Mouse (Mus musculus) Patski (cell line): ENCODE data around the gene C2cd5. TPM values are rescaled to one million over a fixed set of nuclear protein-coding genes. Genes with fewer than 3 reads are reported as not detected.

Source experiments
- ATAC-seq: fragments of 100-300 bp; one replicate; pipeline ENCODE4 v1.8.0; 2021
- CTCF ChIA-PET: fragments of 350-600 bp; sonication (Branson Sonifier 250); formaldehyde crosslinking; loops from one replicate; lab custom pipeline; 2022; ENCODE audit warnings: inconsistent platforms; lab: Charles Lee
- POLR2A ChIA-PET: fragments of 350-600 bp; sonication (Branson Sonifier 250); formaldehyde crosslinking; loops from one replicate; lab custom pipeline; 2022; ENCODE audit warnings: antibody characterized with exemption, inconsistent platforms; lab: Charles Lee
- DNase-seq: peaks from one replicate; pipeline ENCODE4 v3.0.0-alpha.2; 2011; ENCODE audit warnings: low read depth, low spot score
- H3K27me3 ChIP-seq: fragments of 371-371 bp; one replicate; pipeline ENCODE4 v1.5.1; 2021
- CTCF ChIP-seq: fragments of 100-300 bp; IDR thresholded peaks from one replicate; pipeline ENCODE4 v1.5.1; 2021
- in situ Hi-C: fragments of 300-500 bp; cut with MboI; formaldehyde crosslinking; loops from 3 replicates; pipeline ENCODE4 v1.11.1; 2018; ENCODE audit warnings: low pct_unique_long_range_greater_than_20kb, mixed read lengths
- polyA plus RNA-seq: library from polyadenylated mRNA; unstranded; gene quantifications from one replicate; pipeline ENCODE4 v1.2.3, GENCODE M21; 2021

C2cd5 gene
- polyA plus RNA-seq, 1 experiment from 2014 or later, result 18.7 TPM

- TF ChIP-seq CTCF, result no peak
- ChIA-PET POLR2A (no interaction called here), CTCF (interaction anchor here (1.1 kb wide), 1 partner anchor 21 kb away, joined by 3 read pairs; no protein-coding TSS in a partner anchor)
- in situ Hi-C loops, result no loop called here
- no peaks in the 10 kb centered on the region for H3K27me3 ChIP-seq
- ATAC-seq (no peak), DNase-seq (no peak)
Observed at GRCm38 (mm10) chr6:143081479-143082106, 18.3 kb downstream of the C2cd5 start.

- POLR2A ChIA-PET, result no interaction called here
- no peaks in the 10 kb centered on the region for H3K27me3 ChIP-seq
- CTCF ChIA-PET, result interaction anchor here (1.1 kb wide), 1 partner anchor 21 kb away, joined by 3 read pairs; no protein-coding TSS in a partner anchor
- DNase-seq (no peak), ATAC-seq (no peak)
- TF ChIP-seq CTCF, result no peak
- in situ Hi-C loops, result no loop called here
Observed at GRCm38 (mm10) chr6:143080774-143081173, 19.2 kb downstream of the C2cd5 start.

GRCm38 (mm10) chr6:143079126-143079525 lies 20.8 kb downstream of the C2cd5 start:
- in situ Hi-C loops, result no loop called here
- no peak for ATAC-seq
- no peak for TF ChIP-seq CTCF
- no peaks in the 10 kb centered on the region for H3K27me3 ChIP-seq
- POLR2A ChIA-PET, result interaction anchor here (0.5 kb wide), 1 partner anchor 18 kb away, joined by 3 read pairs; no protein-coding TSS in a partner anchor
- no peak for DNase-seq
- CTCF ChIA-PET, result interaction anchor here (0.7 to 1.2 kb wide), 3 partner anchors 48 to 96 kb away, joined by 3 read pairs; no protein-coding TSS in a partner anchor

- ChIA-PET CTCF (no interaction called here), POLR2A (no interaction called here)
- no peak for TF ChIP-seq CTCF
- no peaks in the 10 kb centered on the region for H3K27me3 ChIP-seq
- in situ Hi-C loops, result no loop called here
- ATAC-seq (no peak), DNase-seq (no peak)
Observed at GRCm38 (mm10) chr6:143076461-143076860, 23.5 kb downstream of the C2cd5 start.

- no peaks in the 10 kb centered on the region for H3K27me3 ChIP-seq
- DNase-seq (no peak), ATAC-seq (no peak)
- POLR2A ChIA-PET, result no interaction called here
- in situ Hi-C loops, result no loop called here
- CTCF ChIA-PET, result interaction anchor here (0.9 to 2.1 kb wide), 4 partner anchors 8 to 102 kb away, joined by 3 to 9 read pairs (median 5); no protein-coding TSS in a partner anchor
- no peak for TF ChIP-seq CTCF
Observed at GRCm38 (mm10) chr6:143073914-143074313, 26.0 kb downstream of the C2cd5 start.

GRCm38 (mm10) chr6:143073476-143073875 lies 26.5 kb downstream of the C2cd5 start:
- ChIA-PET POLR2A (no interaction called here), CTCF (interaction anchor here (0.9 to 2.1 kb wide), 4 partner anchors 8 to 102 kb away, joined by 3 to 9 read pairs (median 5); no protein-coding TSS in a partner anchor)
- no peak for TF ChIP-seq CTCF
- no peaks in the 10 kb centered on the region for H3K27me3 ChIP-seq
- ATAC-seq (no peak), DNase-seq (no peak)
- in situ Hi-C loops, result no loop called here

- no peak for DNase-seq
- in situ Hi-C loops, result no loop called here
- no peak for ATAC-seq
- TF ChIP-seq CTCF, result no peak
- H3K27me3 ChIP-seq, result no peaks in the 10 kb centered on the region
- ChIA-PET CTCF (no interaction called here), POLR2A (no interaction called here)
Observed at GRCm38 (mm10) chr6:143072412-143073014, 27.4 kb downstream of the C2cd5 start.

- in situ Hi-C loops, result no loop called here
- TF ChIP-seq CTCF, result no peak
- no peaks in the 10 kb centered on the region for H3K27me3 ChIP-seq
- ChIA-PET CTCF (no interaction called here), POLR2A (no interaction called here)
- no peak for ATAC-seq
- DNase-seq, result no peak
Observed at GRCm38 (mm10) chr6:143070736-143071135, 29.2 kb downstream of the C2cd5 start.

- CTCF ChIA-PET, result interaction anchor here (0.7 kb wide), 1 partner anchor 12 kb away, joined by 3 read pairs; no protein-coding TSS in a partner anchor
Observed at GRCm38 (mm10) chr6:143070019-143070418, 29.9 kb downstream of the C2cd5 start.

GRCm38 (mm10) chr6:143069606-143070005 lies 30.3 kb downstream of the C2cd5 start:
- in situ Hi-C loops, result no loop called here
- ATAC-seq (no peak), DNase-seq (no peak)
- no peaks in the 10 kb centered on the region for H3K27me3 ChIP-seq
- ChIA-PET CTCF (interaction anchor here (0.7 to 1.1 kb wide), 2 partner anchors 13 to 39 kb away, joined by 3 read pairs; no protein-coding TSS in a partner anchor), POLR2A (no interaction called here)
- TF ChIP-seq CTCF, result no peak

More at GRCm38 (mm10) chr6:143070019-143070418, 29.9 kb downstream of the C2cd5 start:
- TF ChIP-seq CTCF, result no peak
- ATAC-seq (no peak), DNase-seq (no peak)
- H3K27me3 ChIP-seq, result no peaks in the 10 kb centered on the region
- POLR2A ChIA-PET, result no interaction called here
- in situ Hi-C loops, result no loop called here
